Mouse (Mus musculus) olfactory bulb, adult 2 months (tissue): ENCODE results near the gene Try5. TPM values are rescaled to one million over a fixed set of nuclear protein-coding genes. Genes with fewer than 3 reads are reported as not detected.
"Not testable (repeated sequence)": the region's sequence is repeated elsewhere in the genome, so short reads cannot be mapped to it uniquely, and the experiment has no call there.

Experiments
- H3K27ac ChIP-seq: fragments of 200-500 bp; 2 replicates; pipeline ENCODE4 v1.5.1; 2012; ENCODE audit warnings: low read depth, low read length; ENCODE audit not compliant: insufficient read depth
- H3K4me1 ChIP-seq: fragments of 200-500 bp; 2 replicates; pipeline ENCODE4 v1.6.1; 2012; ENCODE audit warnings: low read length; ENCODE audit not compliant: control insufficient read depth, insufficient read depth
- H3K4me3 ChIP-seq: fragments of 200-500 bp; 2 replicates; pipeline ENCODE4 v1.5.1; 2012; ENCODE audit warnings: mild to moderate bottlenecking, low read depth, low read length, moderate library complexity; ENCODE audit not compliant: insufficient read depth
- CTCF ChIP-seq: fragments of 200-500 bp; IDR thresholded peaks from 2 replicates; pipeline ENCODE4 v1.5.1; 2012; ENCODE audit warnings: low read depth, mild to moderate bottlenecking, low read length, moderate library complexity; ENCODE audit not compliant: insufficient read depth
- POLR2A ChIP-seq: fragments of 200-500 bp; IDR thresholded peaks from 2 replicates; pipeline ENCODE4 v1.6.1; 2012; ENCODE audit warnings: mild to moderate bottlenecking, low read depth, low read length, moderate library complexity; ENCODE audit not compliant: insufficient read depth
- WGBS: fragments of 180-500 bp; shearing (Covaris S2); methylation state at CpG from one replicate; pipeline ENCODE4 v1.1.7; 2018; 5-methylcytosine and 5-hydroxymethylcytosine counted together
- polyA plus RNA-seq: library from polyadenylated mRNA; stranded (reverse); fragments of >200 nt; gene quantifications from 2 replicates; pipeline ENCODE4 v1.2.4, GENCODE M21; 2012; ENCODE audit warnings: low replicate concordance; ENCODE audit not compliant: missing spikeins, insufficient read depth, insufficient read length

The Try5 gene
- not detected in 2 replicates for polyA plus RNA-seq

GRCm38 (mm10) chr6:41316741-41317140, at the start of gene Try5:
Gene Try5, minus strand, starts transcription at chr6:41316841.
- not testable (repeated sequence) for H3K4me1 ChIP-seq, H3K4me3 ChIP-seq, H3K27ac ChIP-seq
- WGBS = 70% methylated on average over 3 of the region's 3 CpGs

GRCm38 (mm10) chr6:41353932-41354331, 37.3 kb upstream of the Try5 start, which contains the start of gene Try10:
Gene Try10, plus strand, starts transcription at chr6:41354105.
- 88% methylated on average over 2 of the region's 2 CpGs for WGBS
- TF ChIP-seq CTCF (no peak), POLR2A (no peak)
- Histone ChIP-seq H3K4me3 (no peak within 1 kb of the TSS), H3K4me1 (no peaks in the 10 kb centered on the region), H3K27ac (no peak within 1 kb of the TSS)

GRCm38 (mm10) chr6:41301969-41302368, 14.7 kb downstream of the Try5 start, which contains the start of gene Try4:
Gene Try4, plus strand, starts transcription at chr6:41302269.
- WGBS = 82% methylated on average over 1 of the region's 1 CpGs
- Histone ChIP-seq H3K27ac (no peak within 1 kb of the TSS), H3K4me3 (no peak within 1 kb of the TSS), H3K4me1 (no peaks in the 10 kb centered on the region)
- TF ChIP-seq CTCF = no peak
- no peak for TF ChIP-seq POLR2A

GRCm38 (mm10) chr6:41298255-41298654, 18.4 kb downstream of the Try5 start:
- Histone ChIP-seq H3K4me1 (no peaks in the 10 kb centered on the region), H3K4me3 (no peak overlapping the region), H3K27ac (no peak overlapping the region)
- 10% methylated on average over 1 of the region's 1 CpGs for WGBS
- TF ChIP-seq CTCF (no peak), POLR2A (no peak)

GRCm38 (mm10) chr6:41266140-41266539, 50.5 kb downstream of the Try5 start:
- 65% methylated on average over 6 of the region's 6 CpGs for WGBS
- Histone ChIP-seq H3K27ac (no peak overlapping the region), H3K4me1 (no peaks in the 10 kb centered on the region), H3K4me3 (no peak overlapping the region)
- TF ChIP-seq CTCF (no peak), POLR2A (no peak)

GRCm38 (mm10) chr6:41262796-41263195, 53.8 kb downstream of the Try5 start:
- WGBS = 10% methylated on average over 3 of the region's 3 CpGs
- TF ChIP-seq CTCF = no peak
- TF ChIP-seq POLR2A = no peak
- Histone ChIP-seq H3K4me1 (no peaks in the 10 kb centered on the region), H3K4me3 (no peak overlapping the region), H3K27ac (no peak overlapping the region)

Other genes starting within 250 kb of the Try5 start
- not detected in 2 replicates for gene Try4, start 14.6 kb downstream of the Try5 start, polyA plus RNA-seq
- gene Try10, start 37.3 kb upstream of the Try5 start, polyA plus RNA-seq = not detected in 2 replicates
- gene Prss3, start 60.8 kb upstream of the Try5 start, polyA plus RNA-seq = not detected in 2 replicates
- gene Gm5771, start 75.5 kb upstream of the Try5 start, polyA plus RNA-seq = not detected in 2 replicates
- gene Gm10334, start 129.3 kb upstream of the Try5 start, polyA plus RNA-seq = not detected in 2 replicates
- not detected in 2 replicates for gene Prss1, start 142.1 kb upstream of the Try5 start, polyA plus RNA-seq
- not detected in 2 replicates for gene Prss2, start 204.9 kb upstream of the Try5 start, polyA plus RNA-seq